23 mouse cellular contexts compared by ENCODE assay signal in the genomic region with DNA sequence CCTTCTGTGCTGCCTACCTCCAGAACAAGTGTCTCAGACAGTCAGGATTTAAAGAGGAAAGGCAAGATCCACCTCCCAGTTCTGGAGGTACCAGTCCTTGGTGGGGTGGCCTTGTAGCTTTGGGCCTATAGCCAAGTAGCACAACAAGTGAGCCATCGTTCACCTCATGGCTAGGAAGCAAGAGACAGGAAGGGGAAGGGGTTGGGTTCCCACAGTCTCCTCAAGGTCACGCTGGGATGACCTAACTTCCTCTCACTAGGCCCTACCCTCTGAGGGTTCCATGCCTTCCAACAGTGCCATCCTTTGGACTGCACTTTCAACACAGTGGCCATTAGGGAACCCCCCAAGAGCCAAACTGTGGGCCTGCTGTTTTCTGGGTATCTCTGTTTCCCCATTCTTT. TPM values are rescaled to one million over a fixed set of nuclear protein-coding genes. Genes with fewer than 3 reads are reported as not detected.
DNase-seq lines count a peak whose midpoint lies in the region; ATAC-seq lines count a peak whose summit lies in the region.
"Had no signal": no experiment of that assay in that cellular context is flagged by ENCODE, and none has a peak within 500 bp of the region (broad histone marks: within the 10 kb centered on the region; RNA-seq: fewer than 3 reads in every experiment).

No protein-coding gene starts in this region.

- H3K36me3 ChIP-seq in kidney, embryonic 16.5 days (ENCODE audit: insufficient read depth, low read length) = no peaks in the 10 kb centered on the region
- H3K36me3 ChIP-seq: embryonic facial prominence, embryonic 10.5 days; heart, embryonic 15.5 days; limb, embryonic 12.5 days; liver, embryonic 13.5 days; midbrain, embryonic 12.5 days; neural tube, embryonic 15.5 days had no signal

- H3K4me3 ChIP-seq in kidney, embryonic 16.5 days (ENCODE audit: low read length) = no peak overlapping the region
- H3K4me3 ChIP-seq: embryonic facial prominence, embryonic 10.5 days; heart, embryonic 15.5 days; limb, embryonic 12.5 days; liver, embryonic 13.5 days; midbrain, embryonic 12.5 days; myocyte; neural tube, embryonic 15.5 days had no signal

- H3K4me1 ChIP-seq in kidney, embryonic 16.5 days (ENCODE audit: insufficient read depth, low read length) = no peaks in the 10 kb centered on the region
- H3K4me1 ChIP-seq: liver, embryonic 13.5 days; midbrain, embryonic 12.5 days had no signal

- WGBS in kidney, embryonic 16.5 days = 72% methylated on average over 2 of the region's 2 CpGs

- H3K9ac ChIP-seq in kidney, embryonic 16.5 days (replicated peaks; ENCODE audit: low read length) = no peak overlapping the region
- H3K9ac ChIP-seq: heart, embryonic 15.5 days; limb, embryonic 12.5 days; liver, embryonic 13.5 days; midbrain, embryonic 12.5 days; neural tube, embryonic 15.5 days had no signal

- no peak overlapping the region for H3K27ac ChIP-seq in kidney, embryonic 16.5 days (ENCODE audit: low read length)
- H3K27ac ChIP-seq: embryonic facial prominence, embryonic 10.5 days; heart, embryonic 15.5 days; limb, embryonic 12.5 days; liver, embryonic 13.5 days; macrophage; midbrain, embryonic 12.5 days; neural tube, embryonic 15.5 days had no signal

- no peak overlapping the region for H3K4me2 ChIP-seq in kidney, embryonic 16.5 days (replicated peaks; ENCODE audit: low read depth, low read length)
- H3K4me2 ChIP-seq: heart, embryonic 15.5 days; limb, embryonic 12.5 days; liver, embryonic 13.5 days; midbrain, embryonic 12.5 days; neural tube, embryonic 15.5 days had no signal

- DNase-seq in adrenal gland, adult 8-10 months = peak; percentile 47
- no peak for DNase-seq in adrenal gland, postnatal 25 days
- peak; percentile 26 for DNase-seq in kidney, adult 18-20 months
- peak; percentile 29 for DNase-seq in adrenal gland, postnatal 10 days
- peak; percentile 39 for DNase-seq in kidney, postnatal 14 days
- no peak for DNase-seq in right cerebral cortex, adult 2 months (ENCODE audit: low spot score in 2 of 2)
- DNase-seq in ovary, postnatal 36 days (ENCODE audit: low spot score) = no peak
- DNase-seq: cerebellum, adult 18-20 months; cerebellum, postnatal 36 days; liver, embryonic 13.5 days; right cerebral cortex, postnatal 4 days; thymus, postnatal 4 days had no signal

- no peak for ATAC-seq in kidney, embryonic 16.5 days (ENCODE audit: low FRiP score, low TSS enrichment)
- ATAC-seq: forebrain, embryonic 14.5 days; hindbrain, embryonic 16.5 days; intestine, postnatal 0 days had no signal

- no peaks in the 10 kb centered on the region for H3K9me3 ChIP-seq in kidney, embryonic 16.5 days (ENCODE audit: low read length)
- H3K9me3 ChIP-seq: embryonic facial prominence, embryonic 10.5 days; heart, embryonic 15.5 days; limb, embryonic 12.5 days; liver, embryonic 13.5 days; midbrain, embryonic 12.5 days; neural tube, embryonic 15.5 days had no signal

- no peaks in the 10 kb centered on the region for H3K27me3 ChIP-seq in kidney, embryonic 16.5 days (ENCODE audit: insufficient read depth, low read length)
- H3K27me3 ChIP-seq: heart, embryonic 15.5 days; limb, embryonic 12.5 days; liver, embryonic 13.5 days; midbrain, embryonic 12.5 days; neural tube, embryonic 15.5 days had no signal

RNA-seq across cellular contexts. Expression of a gene that starts 27.7 kb away (rescaled TPM):
- 10 to 100 TPM; 41.2 to 57.1 (median 45.4) TPM for total RNA-seq in adrenal gland, adult 8-10 months (2022)
- 44.1 and 49.9 TPM in 2 replicates for total RNA-seq in adrenal gland, postnatal 25 days (2021)
- 12.6 and 16.5 TPM in 2 replicates for polyA plus RNA-seq in kidney, embryonic 16.5 days (2015; fragmentation: Nextera tagmentation; extraction: Ambion mirVana)
- 10 to 100 TPM; 36.0 to 44.6 TPM for total RNA-seq in adrenal gland, postnatal 10 days (2021)

Comparison
In these comparisons a context has a peak if more than half of its experiments do, and no peak if none do; other contexts are left out.
1. DNase-seq: peak in adrenal gland, adult 8-10 months (single experiment), kidney, adult 18-20 months (single experiment), adrenal gland, postnatal 10 days (single experiment) and kidney, postnatal 14 days (single experiment); none in adrenal gland, postnatal 25 days (single experiment), right cerebral cortex, adult 2 months (0 of 2) and ovary, postnatal 36 days (single experiment).